Mouse (Mus musculus) stomach, embryonic 14.5 days (tissue): Measurements from ENCODE around the gene Dok7. TPM values are rescaled to one million over a fixed set of nuclear protein-coding genes. Genes with fewer than 3 reads are reported as not detected.

Experiments
- ATAC-seq: fragments of 200-750 bp; cut with Nextera tagmentation; 2 replicates; pipeline ENCODE4 v1.8.0; 2017; ENCODE audit warnings: low read depth, moderate TSS enrichment; ENCODE audit not compliant: insufficient number of reproducible peaks, insufficient read depth, low FRiP score
- H3K27ac ChIP-seq: fragments of 300-500 bp; sonication (generic); 2 replicates; pipeline ENCODE4 v1.5.1; 2014; ENCODE audit warnings: mild to moderate bottlenecking, low read length, moderate library complexity, mixed read lengths
- H3K27me3 ChIP-seq: fragments of 300-500 bp; sonication (generic); 2 replicates; pipeline ENCODE4 v1.6.1; 2014; ENCODE audit warnings: low read length, control low read depth, mixed read lengths; ENCODE audit not compliant: control insufficient read depth, insufficient read depth
- H3K36me3 ChIP-seq: fragments of 300-500 bp; sonication (generic); 2 replicates; pipeline ENCODE4 v1.6.1; 2014; ENCODE audit warnings: mild to moderate bottlenecking, control low read depth, low read length, moderate library complexity, mixed read lengths; ENCODE audit not compliant: control insufficient read depth, insufficient read depth
- H3K4me1 ChIP-seq: fragments of 300-500 bp; sonication (generic); 2 replicates; pipeline ENCODE4 v1.6.1; 2014; ENCODE audit warnings: low read length, control low read depth, mixed read lengths; ENCODE audit not compliant: control insufficient read depth, insufficient read depth
- H3K4me2 ChIP-seq: fragments of 300-500 bp; sonication (generic); replicated peaks from 2 replicates; pipeline ENCODE4 v1.6.1; 2014; ENCODE audit warnings: low read depth, low read length, control low read depth
- H3K4me3 ChIP-seq: fragments of 300-500 bp; sonication (generic); 2 replicates; pipeline ENCODE4 v1.5.1; 2014; ENCODE audit warnings: low read depth, low read length, control low read depth
- H3K9ac ChIP-seq: fragments of 300-500 bp; sonication (generic); replicated peaks from 2 replicates; pipeline ENCODE4 v1.6.1; 2014; ENCODE audit warnings: low read depth, mild to moderate bottlenecking, control low read depth, low read length, moderate library complexity, mixed read lengths
- H3K9me3 ChIP-seq: fragments of 300-500 bp; sonication (generic); 2 replicates; pipeline ENCODE4 v1.6.1; 2016; ENCODE audit warnings: low read depth, low read length, control low read depth; ENCODE audit not compliant: control insufficient read depth
- WGBS: fragments of 180-500 bp; shearing (Covaris S2); extraction: QIAGEN DNeasy Blood & Tissue Kit; methylation state at CpG from one replicate; pipeline ENCODE4 v1.1.7; 2014; 5-methylcytosine and 5-hydroxymethylcytosine counted together
- polyA plus RNA-seq: library from polyadenylated mRNA; unstranded; fragments of >200 nt; fragmentation: Nextera tagmentation; extraction: Ambion mirVana; gene quantifications from 2 replicates; pipeline ENCODE4 v1.2.1, GENCODE M21; 2014

Dok7 gene
- polyA plus RNA-seq, 1 experiment from 2014 or later = 0.71 TPM

DNA sequence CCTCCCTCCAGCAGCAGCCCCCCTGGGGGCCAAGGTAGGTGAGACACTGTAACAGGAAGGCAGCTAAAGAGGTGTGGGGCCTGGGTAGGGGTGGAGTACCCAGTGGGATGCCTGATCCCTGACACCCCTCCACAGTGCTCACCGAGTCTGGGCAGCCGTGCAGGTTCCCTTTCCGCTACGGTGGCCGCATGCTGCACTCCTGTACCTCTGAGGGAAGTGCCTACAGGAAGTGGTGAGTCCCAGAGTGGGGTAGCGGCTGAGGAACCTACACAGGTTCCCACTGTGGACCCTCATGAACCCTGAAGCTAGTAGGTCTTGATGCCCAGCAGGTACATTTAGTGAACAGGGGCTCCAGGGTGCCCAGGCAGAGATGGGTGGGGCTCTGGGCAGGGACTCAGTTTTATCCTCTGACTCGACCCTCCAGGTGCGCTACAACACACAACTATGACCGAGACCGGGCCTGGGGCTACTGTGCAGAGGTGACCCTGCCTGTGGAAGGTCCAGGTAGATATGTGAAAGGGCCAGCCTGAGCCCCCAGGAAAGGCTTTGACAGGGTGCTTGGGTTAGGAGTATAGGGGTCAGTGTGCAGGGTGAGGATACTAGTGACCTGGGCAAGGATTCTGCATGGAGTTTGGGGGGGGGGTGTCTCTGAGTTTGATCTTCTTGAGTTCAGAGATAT, 14.0 kb upstream of the Dok7 start:
- ATAC-seq = peak; percentile 5; the same call in 1 of the 2 replicates

DNA sequence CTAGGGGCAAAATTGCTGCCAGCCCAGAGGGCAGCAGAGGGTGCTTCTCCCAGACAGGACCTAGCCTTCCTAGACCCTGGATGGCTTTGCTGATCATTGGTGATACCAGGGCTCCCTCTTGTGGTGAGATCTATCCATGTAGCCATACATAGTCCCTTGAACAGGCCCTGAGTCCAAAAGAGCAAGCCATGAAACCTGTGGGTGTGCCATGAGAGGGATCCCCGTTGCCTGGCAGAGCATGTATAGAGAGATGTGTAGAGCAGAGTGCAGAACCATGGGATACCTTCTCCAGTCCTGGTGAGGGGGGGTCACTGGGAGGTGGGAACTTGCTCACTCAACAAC, 13.5 kb upstream of the Dok7 start:
- H3K4me3 ChIP-seq = no peak overlapping the region
- H3K36me3 ChIP-seq = no peaks in the 10 kb centered on the region
- ATAC-seq = peak; percentile 74; the same call in 1 of the 2 replicates
- no peaks in the 10 kb centered on the region for H3K9me3 ChIP-seq
- no peak overlapping the region for H3K9ac ChIP-seq
- no peak overlapping the region for H3K27ac ChIP-seq
- H3K27me3 ChIP-seq = no peaks in the 10 kb centered on the region
- 29% methylated on average over 1 of the region's 1 CpGs for WGBS
- no peak overlapping the region for H3K4me2 ChIP-seq
- H3K4me1 ChIP-seq = no peaks in the 10 kb centered on the region

More for the DNA sequence above, 14.0 kb upstream of the Dok7 start:
- no peak overlapping the region for H3K4me3 ChIP-seq
- H3K4me1 ChIP-seq = no peaks in the 10 kb centered on the region
- H3K9me3 ChIP-seq = no peaks in the 10 kb centered on the region
- no peak overlapping the region for H3K27ac ChIP-seq
- no peak overlapping the region for H3K9ac ChIP-seq
- H3K27me3 ChIP-seq = no peaks in the 10 kb centered on the region
- no peak overlapping the region for H3K4me2 ChIP-seq
- 57% methylated on average over 10 of the region's 10 CpGs for WGBS
- no peaks in the 10 kb centered on the region for H3K36me3 ChIP-seq

DNA sequence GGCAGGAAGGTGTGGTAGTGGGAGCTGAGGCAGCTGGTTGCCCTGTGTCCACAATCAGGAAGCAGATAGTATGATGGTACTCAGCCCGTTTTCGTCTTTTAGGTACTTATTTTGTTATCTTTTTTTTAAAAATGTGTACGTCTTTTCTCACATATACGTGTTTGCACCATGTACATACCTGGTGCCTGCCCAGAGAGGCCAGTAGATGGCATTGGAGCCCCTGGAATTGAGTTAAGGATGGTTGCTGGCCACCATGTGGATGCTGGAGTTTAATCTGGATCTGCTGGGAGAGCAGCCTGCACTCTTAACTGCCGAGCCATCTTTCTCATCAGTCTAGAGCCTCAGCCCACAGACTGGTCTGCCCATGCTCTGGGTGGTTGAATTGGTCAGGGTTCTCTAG, 6.0 kb upstream of the Dok7 start:
- Histone ChIP-seq H3K4me1 (no peaks in the 10 kb centered on the region), H3K27me3 (no peaks in the 10 kb centered on the region), H3K27ac (no peak overlapping the region), H3K4me3 (no peak overlapping the region), H3K4me2 (no peak overlapping the region), H3K9ac (no peak overlapping the region), H3K9me3 (no peaks in the 10 kb centered on the region), H3K36me3 (no peaks in the 10 kb centered on the region)
- 77% methylated on average over 5 of the region's 5 CpGs for WGBS
- no peak for ATAC-seq

DNA sequence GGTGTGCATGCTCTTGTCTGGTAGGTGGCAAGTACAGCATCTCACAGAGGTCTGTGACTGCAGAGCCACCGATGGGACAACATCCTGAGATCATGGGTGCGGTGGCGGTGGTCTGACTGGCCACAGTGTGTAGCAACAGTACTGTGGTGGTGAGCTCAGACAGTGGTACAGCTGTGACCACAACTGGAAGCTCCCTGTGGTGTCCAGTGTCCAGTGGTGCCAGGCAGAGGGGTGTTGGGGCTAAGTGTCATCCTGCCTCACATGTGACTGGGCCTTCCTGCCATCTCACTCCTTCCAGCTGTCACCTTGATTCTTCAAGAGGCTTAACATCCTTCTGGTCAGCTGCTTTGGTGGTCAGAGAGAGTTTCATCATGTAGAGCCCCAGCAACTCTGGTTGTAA, 1.9 kb upstream of the Dok7 start:
- Histone ChIP-seq H3K4me3 (no peak overlapping the region), H3K4me2 (no peak overlapping the region), H3K9me3 (no peaks in the 10 kb centered on the region), H3K4me1 (peaks cover 3% of the 10 kb centered on the region; the same call in 1 of the 2 replicates), H3K27me3 (no peaks in the 10 kb centered on the region), H3K36me3 (no peaks in the 10 kb centered on the region), H3K27ac (no peak overlapping the region), H3K9ac (no peak overlapping the region)
- no peak for ATAC-seq
- 93% methylated on average over 3 of the region's 3 CpGs for WGBS

DNA sequence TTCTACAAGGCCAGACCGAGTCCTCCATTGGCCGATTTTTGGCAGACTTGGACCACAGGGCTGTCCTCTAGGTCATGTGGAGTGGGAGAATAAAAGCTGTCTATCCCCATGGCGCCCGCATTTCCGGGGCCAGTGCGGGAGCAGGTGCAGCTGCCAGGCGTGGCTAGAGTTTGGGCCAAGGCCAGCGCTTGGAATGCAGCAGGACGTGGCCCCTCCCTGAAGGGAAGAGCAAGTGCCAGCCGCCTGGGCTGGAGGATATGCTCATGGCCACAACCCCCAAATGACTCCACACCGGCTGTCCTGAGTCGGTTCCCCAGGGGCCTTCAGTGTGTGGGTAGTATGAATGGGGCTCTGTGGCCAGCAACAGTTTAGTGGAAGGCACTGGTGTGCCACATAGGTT, 1.5 kb upstream of the Dok7 start:
- Histone ChIP-seq H3K4me3 (no peak overlapping the region), H3K4me1 (peaks cover 3% of the 10 kb centered on the region; the same call in 1 of the 2 replicates), H3K9me3 (no peaks in the 10 kb centered on the region), H3K36me3 (no peaks in the 10 kb centered on the region), H3K27me3 (no peaks in the 10 kb centered on the region), H3K4me2 (no peak overlapping the region), H3K9ac (no peak overlapping the region), H3K27ac (no peak overlapping the region)
- WGBS = 69% methylated on average over 11 of the region's 12 CpGs
- ATAC-seq = no peak; the same call in 1 of the 2 replicates

DNA sequence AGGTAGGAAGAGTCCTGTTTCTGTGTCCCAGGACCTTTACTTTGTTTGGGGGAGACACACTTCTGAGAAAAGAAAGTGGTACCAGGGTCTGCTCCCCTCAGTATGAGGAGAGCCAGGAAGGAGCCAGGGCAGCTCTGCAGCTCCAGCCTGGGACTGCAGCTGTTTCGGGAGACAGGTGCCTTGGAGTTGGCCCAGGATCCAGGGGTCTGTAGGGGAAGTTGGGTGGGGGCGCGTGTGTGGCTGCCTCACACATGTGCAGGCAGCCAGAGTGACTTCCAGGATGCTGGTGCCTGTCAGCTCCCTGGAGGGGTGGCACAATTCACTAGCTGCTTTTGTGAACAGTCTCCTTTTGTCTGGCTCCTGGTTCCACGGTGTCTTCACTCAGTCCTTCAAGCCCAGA, 1.0 kb downstream of the Dok7 start:
- H3K9ac ChIP-seq = no peak overlapping the region
- 39% methylated on average over 4 of the region's 4 CpGs for WGBS

DNA sequence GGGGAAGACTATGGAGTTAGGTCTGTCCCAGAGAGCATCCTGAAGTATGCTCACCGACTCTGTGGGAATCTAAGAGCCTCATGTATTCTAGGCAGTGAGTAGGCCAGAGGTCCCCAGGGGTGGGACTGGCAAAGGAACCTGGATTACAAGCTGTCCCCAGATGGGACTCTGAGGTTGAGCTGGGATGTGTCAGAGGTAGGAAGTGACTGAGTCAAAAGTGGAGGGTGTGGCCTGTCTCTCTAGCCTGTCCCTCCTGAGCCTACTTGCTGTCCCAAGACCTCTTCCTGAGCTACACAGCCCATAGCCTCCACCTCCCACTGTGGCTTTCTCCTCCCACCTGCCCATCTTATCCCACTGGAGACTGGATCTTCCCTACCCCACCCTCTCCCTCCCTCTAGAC, 1.6 kb downstream of the Dok7 start:
- ATAC-seq = no peak

More for the DNA sequence above, 1.0 kb downstream of the Dok7 start:
- H3K27me3 ChIP-seq = no peaks in the 10 kb centered on the region
- peak overlapping the region; percentile 48 for H3K4me3 ChIP-seq
- H3K36me3 ChIP-seq = no peaks in the 10 kb centered on the region
- H3K27ac ChIP-seq = no peak overlapping the region
- no peaks in the 10 kb centered on the region for H3K9me3 ChIP-seq
- H3K4me1 ChIP-seq = peaks cover 3% of the 10 kb centered on the region; the same call in 1 of the 2 replicates
- H3K4me2 ChIP-seq = peak overlapping the region; percentile 94
- no peak for ATAC-seq

DNA sequence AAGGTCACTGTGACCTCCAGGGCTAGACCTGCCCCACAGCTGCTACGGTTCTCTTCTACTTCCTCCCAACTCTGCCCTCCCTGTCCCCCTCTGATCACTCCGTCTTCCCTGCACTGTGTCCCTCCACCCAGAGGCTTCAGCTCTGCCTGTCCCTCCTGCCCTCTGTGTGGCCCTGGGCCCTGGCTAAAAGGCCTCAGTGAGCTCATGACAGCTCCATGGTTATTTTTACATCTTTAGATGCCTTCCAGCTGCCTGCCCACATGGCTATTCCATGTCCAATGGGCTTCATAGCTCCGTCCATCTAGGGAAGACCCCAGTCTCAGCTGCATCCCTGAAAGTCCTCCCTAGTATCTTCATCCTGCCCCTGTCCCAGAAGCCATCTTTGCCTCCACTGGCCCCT, 3.5 kb downstream of the Dok7 start:
- Histone ChIP-seq H3K27me3 (no peaks in the 10 kb centered on the region), H3K4me3 (no peak overlapping the region), H3K27ac (no peak overlapping the region), H3K9ac (no peak overlapping the region), H3K36me3 (no peaks in the 10 kb centered on the region), H3K4me2 (no peak overlapping the region), H3K9me3 (no peaks in the 10 kb centered on the region), H3K4me1 (peaks cover 3% of the 10 kb centered on the region; the same call in 1 of the 2 replicates)
- no peak for ATAC-seq
- WGBS = 57% methylated on average over 3 of the region's 3 CpGs

More for the DNA sequence above, 1.6 kb downstream of the Dok7 start:
- no peak overlapping the region for H3K4me2 ChIP-seq
- H3K36me3 ChIP-seq = no peaks in the 10 kb centered on the region
- no peaks in the 10 kb centered on the region for H3K9me3 ChIP-seq
- H3K9ac ChIP-seq = no peak overlapping the region
- no peak overlapping the region for H3K27ac ChIP-seq
- H3K4me3 ChIP-seq = no peak overlapping the region
- 48% methylated on average over 1 of the region's 1 CpGs for WGBS
- peaks cover 3% of the 10 kb centered on the region; the same call in 1 of the 2 replicates for H3K4me1 ChIP-seq
- no peaks in the 10 kb centered on the region for H3K27me3 ChIP-seq

DNA sequence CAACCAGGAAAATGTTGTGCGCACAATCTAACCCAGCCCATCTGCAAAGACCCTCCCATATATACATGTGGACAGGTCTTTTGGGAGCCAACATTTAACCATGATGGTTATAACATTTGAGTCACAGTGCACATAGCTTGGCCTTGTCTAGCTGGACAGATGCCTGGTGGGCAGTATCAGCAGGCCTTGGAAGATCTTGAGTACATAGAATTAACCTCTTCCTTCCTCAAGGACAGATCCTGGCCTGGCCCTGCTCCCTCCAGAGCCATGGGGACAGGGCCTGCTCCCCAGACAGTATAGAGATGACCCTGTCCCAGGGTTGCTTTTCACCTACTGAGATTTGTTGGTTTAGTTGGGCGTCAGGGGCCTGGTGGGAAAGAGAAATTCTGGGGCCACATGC, 13.3 kb downstream of the Dok7 start:
- WGBS = 76% methylated on average over 2 of the region's 2 CpGs
- H3K9me3 ChIP-seq = no peaks in the 10 kb centered on the region
- H3K4me2 ChIP-seq = no peak overlapping the region
- no peak overlapping the region for H3K9ac ChIP-seq
- H3K36me3 ChIP-seq = no peaks in the 10 kb centered on the region
- H3K27ac ChIP-seq = no peak overlapping the region
- H3K4me1 ChIP-seq = no peaks in the 10 kb centered on the region
- no peaks in the 10 kb centered on the region for H3K27me3 ChIP-seq
- no peak overlapping the region for H3K4me3 ChIP-seq
- no peak for ATAC-seq
